Mouse (Mus musculus) liver, postnatal 0 days (tissue): ENCODE measurements around the gene Stat5b. TPM values are rescaled to one million over a fixed set of nuclear protein-coding genes. Genes with fewer than 3 reads are reported as not detected.

ENCODE experiments used
- ATAC-seq: fragments of 200-750 bp; cut with Nextera tagmentation; 2 replicates; pipeline ENCODE4 v1.8.0; 2017; ENCODE audit warnings: mild to moderate bottlenecking, moderate library complexity
- DNase-seq: peaks from one replicate; pipeline ENCODE4 v3.0.0-alpha.2; 2016
- H3K27ac ChIP-seq: fragments of 300-500 bp; sonication (generic); 2 replicates; pipeline ENCODE4 v1.5.1; 2014; ENCODE audit warnings: antibody characterized with exemption, moderate library complexity, mild to moderate bottlenecking, low read depth
- H3K27me3 ChIP-seq: fragments of 300-500 bp; sonication (generic); 2 replicates; pipeline ENCODE4 v1.6.1; 2014; ENCODE audit warnings: low read length, control low read depth, mixed read lengths; ENCODE audit not compliant: insufficient read depth
- H3K36me3 ChIP-seq: fragments of 300-500 bp; sonication (generic); replicated peaks from 2 replicates; pipeline ENCODE4 v1.6.1; 2014; ENCODE audit warnings: mild to moderate bottlenecking, control low read depth, low read length, moderate library complexity, mixed read lengths; ENCODE audit not compliant: insufficient read depth
- H3K4me1 ChIP-seq: fragments of 300-500 bp; sonication (generic); 2 replicates; pipeline ENCODE4 v1.6.1; 2014; ENCODE audit warnings: antibody characterized with exemption, mild to moderate bottlenecking, control low read depth; ENCODE audit not compliant: insufficient read depth
- H3K4me2 ChIP-seq: fragments of 300-500 bp; sonication (generic); 2 replicates; pipeline ENCODE4 v1.6.1; 2014; ENCODE audit warnings: low read depth, mild to moderate bottlenecking, low read length, moderate library complexity, mixed read lengths
- H3K4me3 ChIP-seq: fragments of 300-500 bp; sonication (generic); 2 replicates; pipeline ENCODE4 v1.5.1; 2014; ENCODE audit warnings: low read depth, low read length
- H3K9ac ChIP-seq: fragments of 300-500 bp; sonication (generic); replicated peaks from 2 replicates; pipeline ENCODE4 v1.6.1; 2014; ENCODE audit warnings: mild to moderate bottlenecking, moderate library complexity
- H3K9me3 ChIP-seq: fragments of 300-500 bp; sonication (generic); 2 replicates; pipeline ENCODE4 v1.6.1; 2016; ENCODE audit warnings: mild to moderate bottlenecking, control low read depth, low read length, mixed read lengths
- CTCF ChIP-seq: sonication (generic); IDR thresholded peaks from 2 replicates; pipeline ENCODE4 v1.5.1; 2016; ENCODE audit warnings: antibody characterized with exemption, low read depth
- EP300 ChIP-seq: IDR thresholded peaks from 2 replicates; pipeline ENCODE4 v1.6.1; 2016; ENCODE audit warnings: antibody characterized with exemption, low read depth, mild to moderate bottlenecking
- WGBS: fragments of 180-500 bp; shearing (Covaris S2); extraction: QIAGEN DNeasy Blood & Tissue Kit; methylation state at CpG from one replicate; pipeline ENCODE4 v1.1.7; 2014; ENCODE audit not compliant: insufficient replicate concordance; 5-methylcytosine and 5-hydroxymethylcytosine counted together
- polyA plus RNA-seq: library from polyadenylated mRNA; unstranded; fragments of >200 nt; fragmentation: Nextera tagmentation; extraction: Ambion mirVana; gene quantifications from 2 replicates; pipeline ENCODE4 v1.2.1, GENCODE M21; 2015

Gene Stat5b
- polyA plus RNA-seq, 1 experiment from 2014 or later, result 15.4 TPM

DNA sequence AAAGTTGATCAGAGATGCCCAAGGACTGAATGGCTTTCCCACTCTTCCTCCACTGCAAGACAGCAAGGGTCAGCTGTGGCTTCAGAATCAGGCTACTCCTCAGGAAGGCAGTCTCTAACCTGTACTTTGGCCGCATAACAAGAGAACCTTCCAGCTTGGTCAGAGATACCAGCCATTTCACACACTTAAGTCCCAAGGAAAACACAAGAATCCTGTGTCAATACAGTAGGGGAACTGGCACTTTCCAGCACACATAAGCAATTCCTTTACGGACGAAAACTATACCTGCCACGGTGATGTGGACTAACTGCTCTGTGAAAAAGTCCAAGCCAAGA is 113.8 kb downstream of the Stat5b start:
- peak overlapping the region; percentile 100 for H3K4me3 ChIP-seq
- peak overlapping the region; percentile 100 for H3K9ac ChIP-seq
- no peaks in the 10 kb centered on the region for H3K27me3 ChIP-seq
- peaks cover 15% of the 10 kb centered on the region; the same call in 1 of the 2 replicates for H3K36me3 ChIP-seq
- TF ChIP-seq EP300, result no peak
- no peak for TF ChIP-seq CTCF
- peaks cover 35% of the 10 kb centered on the region for H3K4me1 ChIP-seq
- H3K9me3 ChIP-seq, result no peaks in the 10 kb centered on the region
- DNase-seq (no peak), ATAC-seq (no peak)
- WGBS, result 39% methylated on average over 4 of the region's 4 CpGs
- peak overlapping the region; percentile 97 for H3K27ac ChIP-seq
- H3K4me2 ChIP-seq, result peak overlapping the region; percentile 82

DNA sequence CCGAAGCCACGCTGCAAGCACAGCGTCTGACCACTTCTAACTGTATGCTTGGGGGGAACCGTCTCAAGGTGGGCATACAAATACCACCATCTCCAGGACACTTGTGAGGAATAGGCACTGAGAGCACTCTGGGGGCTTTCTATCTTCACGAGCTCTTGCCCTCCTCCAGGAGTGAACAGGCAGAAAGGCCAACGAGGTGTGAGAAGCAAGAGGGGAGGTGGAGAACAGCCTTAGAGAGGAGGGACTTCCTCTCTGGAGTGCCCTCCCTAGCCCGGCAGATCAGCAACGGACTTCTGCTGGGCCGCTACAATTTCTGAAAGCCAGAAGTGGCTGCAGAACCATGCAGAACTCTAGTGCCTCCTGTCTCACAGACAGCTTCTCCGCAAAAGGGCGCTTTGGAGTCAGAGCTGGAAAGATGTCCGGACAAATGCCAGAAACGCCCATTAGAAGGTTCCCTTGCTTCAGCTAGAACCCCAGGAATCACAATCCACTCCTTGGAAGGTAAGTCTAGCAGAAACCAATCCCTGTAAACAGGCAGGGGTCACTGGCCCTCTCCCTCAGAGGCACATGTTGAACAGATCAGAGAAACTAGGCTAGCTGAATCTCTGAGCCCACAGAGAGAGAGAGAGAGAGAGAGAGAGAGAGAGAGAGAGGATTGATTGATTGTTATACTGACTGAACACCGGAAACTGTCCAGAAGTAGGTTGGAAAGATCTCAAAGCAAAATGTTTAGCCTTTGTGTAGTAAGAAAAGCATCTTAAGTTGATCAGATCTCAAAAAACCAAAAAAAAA is 114.4 kb downstream of the Stat5b start:
- Histone ChIP-seq H3K9ac (peak overlapping the region; percentile 100), H3K4me1 (peaks cover 40% of the 10 kb centered on the region)

DNA sequence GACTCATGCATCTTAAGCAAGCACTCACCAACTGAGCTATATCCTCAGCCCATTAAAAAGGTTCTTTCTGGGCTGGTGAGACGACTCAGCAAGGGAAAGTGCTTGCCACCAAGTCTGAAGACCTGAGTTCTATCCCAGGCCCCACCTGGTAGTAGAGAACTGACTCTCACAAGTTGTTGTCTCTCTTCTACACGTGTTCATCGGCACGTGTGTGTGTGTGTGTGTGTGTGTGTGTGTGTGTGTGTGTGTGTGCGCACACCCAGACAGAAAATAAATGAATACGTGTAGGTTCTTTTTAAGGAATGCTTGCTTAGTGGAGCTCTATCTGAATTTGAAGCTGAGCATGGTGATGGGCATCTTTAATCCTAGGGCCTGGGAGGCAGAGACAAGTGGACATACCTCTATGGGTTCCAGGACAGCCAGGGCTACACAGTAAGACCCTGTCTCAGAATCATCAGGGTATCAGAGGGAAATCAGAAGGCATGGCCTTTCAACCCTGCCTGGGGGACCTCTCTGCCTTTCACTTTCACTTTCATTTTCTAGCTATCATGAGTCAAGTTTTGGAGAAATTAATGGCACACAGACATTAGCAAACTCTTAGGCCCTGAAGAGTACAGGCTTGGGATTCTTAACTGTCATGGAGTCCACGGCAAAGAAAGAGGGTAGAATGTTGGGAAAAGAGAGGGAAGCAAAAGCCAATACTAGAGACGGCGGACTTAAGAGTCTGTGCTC is 115.2 kb downstream of the Stat5b start:
- WGBS, result 75% methylated on average over 9 of the region's 9 CpGs
- ATAC-seq (no peak), DNase-seq (no peak)
- Histone ChIP-seq H3K27ac (peak overlapping the region; percentile 97), H3K9me3 (no peaks in the 10 kb centered on the region), H3K27me3 (no peaks in the 10 kb centered on the region), H3K4me1 (peaks cover 48% of the 10 kb centered on the region), H3K36me3 (peaks cover 15% of the 10 kb centered on the region; the same call in 1 of the 2 replicates), H3K4me2 (peak overlapping the region; percentile 82), H3K9ac (peak overlapping the region; percentile 100), H3K4me3 (peak overlapping the region; percentile 100)
- TF ChIP-seq CTCF (no peak), EP300 (no peak)

More for the DNA sequence above, 114.4 kb downstream of the Stat5b start:
- DNase-seq, result peak; percentile 45
- Histone ChIP-seq H3K4me2 (peak overlapping the region; percentile 82), H3K36me3 (peaks cover 15% of the 10 kb centered on the region; the same call in 1 of the 2 replicates), H3K27me3 (no peaks in the 10 kb centered on the region), H3K27ac (peak overlapping the region; percentile 97), H3K9me3 (no peaks in the 10 kb centered on the region), H3K4me3 (peak overlapping the region; percentile 100)
- no peak for ATAC-seq
- WGBS, result 28% methylated on average over 14 of the region's 14 CpGs
- TF ChIP-seq CTCF (no peak), EP300 (no peak)

Other genes starting within 250 kb of the Stat5b start
- 18.3 and 19.2 TPM in 2 replicates for gene Nkiras2, start 231.5 kb downstream of the Stat5b start, polyA plus RNA-seq
- gene Dnajc7, start 230.6 kb downstream of the Stat5b start, polyA plus RNA-seq, result 45.1 and 49.1 TPM in 2 replicates
- not detected in 2 replicates for gene Zfp385c, start 158.3 kb downstream of the Stat5b start, polyA plus RNA-seq
- 3.9 and 4.5 TPM in 2 replicates for gene Dhx58, start 146.5 kb downstream of the Stat5b start, polyA plus RNA-seq
- gene Kat2a, start 138.3 kb downstream of the Stat5b start, polyA plus RNA-seq, result 8.5 and 9.2 TPM in 2 replicates
- gene Hspb9, start 136.9 kb downstream of the Stat5b start, polyA plus RNA-seq, result 0.35 and 0.40 TPM in 2 replicates
- gene Rab5c, start 112.5 kb downstream of the Stat5b start, polyA plus RNA-seq, result 16.6 and 17.0 TPM in 2 replicates
- not detected in 2 replicates for gene Kcnh4, start 90.8 kb downstream of the Stat5b start, polyA plus RNA-seq
- gene Hcrt, start 87.8 kb downstream of the Stat5b start, polyA plus RNA-seq, result not detected in 2 replicates
- gene Ghdc, start 79.8 kb downstream of the Stat5b start, polyA plus RNA-seq, result 1.6 and 1.9 TPM in 2 replicates
- 4.7 and 6.0 TPM in 2 replicates for gene Stat5a, start 8.6 kb upstream of the Stat5b start, polyA plus RNA-seq
- gene Stat3, start 88.8 kb upstream of the Stat5b start, polyA plus RNA-seq, result 44.9 and 53.7 TPM in 2 replicates
- gene Cavin1, start 120.2 kb upstream of the Stat5b start, polyA plus RNA-seq, result 27.5 and 28.5 TPM in 2 replicates
- 25.0 and 29.4 TPM in 2 replicates for gene Atp6v0a1, start 158.7 kb upstream of the Stat5b start, polyA plus RNA-seq
- gene Naglu, start 219.3 kb upstream of the Stat5b start, polyA plus RNA-seq, result 19.1 and 19.3 TPM in 2 replicates
- gene Hsd17b1, start 227.7 kb upstream of the Stat5b start, polyA plus RNA-seq, result 0.23 and 0.33 TPM in 2 replicates
- gene Coasy, start 231.8 kb upstream of the Stat5b start, polyA plus RNA-seq, result 38.5 and 42.9 TPM in 2 replicates
- 24.1 and 26.1 TPM in 2 replicates for gene Mlx, start 236.6 kb upstream of the Stat5b start, polyA plus RNA-seq
- 8.1 and 8.2 TPM in 2 replicates for gene Psmc3ip, start 244.7 kb upstream of the Stat5b start, polyA plus RNA-seq